In genomic region chr11:48837310-48838180, GRCm38 (mm10) we compare ENCODE assay signal across 8 mouse cellular contexts. TPM values are rescaled to one million over a fixed set of nuclear protein-coding genes. Genes with fewer than 3 reads are reported as not detected.
A peak's percentile ranks its signal among the peaks of the same experiment; 100 is the strongest.
DNase-seq lines count a peak whose midpoint lies in the region; ATAC-seq and TF ChIP-seq lines count a peak whose summit lies in the region.

No protein-coding gene starts in this region.

- TF ChIP-seq CTCF in gastrocnemius, adult 2 months (IDR thresholded peaks at IDR 0.05): no peak

- peak overlapping the region; percentile 98 for H3K27ac ChIP-seq in gastrocnemius, adult 2 months
- H3K27ac ChIP-seq in hindbrain, embryonic 14.5 days: peak overlapping the region; percentile 55
- H3K27ac ChIP-seq in limb, embryonic 11.5 days (replicated peaks; ENCODE audit: low read depth, low read length): no peak overlapping the region
- H3K27ac ChIP-seq in midbrain, embryonic 10.5 days (replicated peaks): peak overlapping the region; percentile 74

- H3K9ac ChIP-seq in hindbrain, embryonic 14.5 days: peak overlapping the region; percentile 71
- peak overlapping the region; percentile 2 for H3K9ac ChIP-seq in limb, embryonic 11.5 days (ENCODE audit: low read length)

- H3K36me3 ChIP-seq in hindbrain, embryonic 14.5 days (replicated peaks; ENCODE audit: control insufficient read depth, insufficient read depth): no peaks in the 10 kb centered on the region
- H3K36me3 ChIP-seq in limb, embryonic 11.5 days (ENCODE audit: control insufficient read depth, insufficient read depth, low read length): no peaks in the 10 kb centered on the region
- no peaks in the 10 kb centered on the region for H3K36me3 ChIP-seq in midbrain, embryonic 10.5 days

- 0 out of 2 replicates have a peak, but pooled peaks cover 9% of the 10 kb centered on the region for H3K27me3 ChIP-seq in hindbrain, embryonic 14.5 days (ENCODE audit: control insufficient read depth, insufficient read depth, low read length)
- peaks cover 5% of the 10 kb centered on the region for H3K27me3 ChIP-seq in limb, embryonic 11.5 days (ENCODE audit: control insufficient read depth, insufficient read depth, low read length)
- H3K27me3 ChIP-seq in midbrain, embryonic 10.5 days (ENCODE audit: low read depth, poor library complexity, severe bottlenecking): peaks cover 55% of the 10 kb centered on the region

- peak; percentile 66 for DNase-seq in T-cell, adult 2 months (ENCODE audit: low spot score)
- peak; percentile 77 to 82 for DNase-seq in cerebellum, postnatal 25 days
- DNase-seq in gastrocnemius, adult 2 months: peak; percentile 88
- peak; percentile 40 for DNase-seq in hindbrain, embryonic 14.5 days (ENCODE audit: low spot score)
- DNase-seq in limb, embryonic 11.5 days (ENCODE audit: low spot score): peak; percentile 65
- peak; percentile 66 for DNase-seq in midbrain, embryonic 10.5 days (ENCODE audit: low spot score)
- peak; percentile 68 for DNase-seq in skeletal muscle tissue, adult 2 months (ENCODE audit: low read depth, low spot score)
- DNase-seq in c-Kit-positive CD71-positive TER-119-positive erythroid progenitor cells, embryonic 14.5 days (ENCODE audit: low spot score): no peak

- H3K4me1 ChIP-seq in hindbrain, embryonic 14.5 days (replicated peaks; ENCODE audit: control insufficient read depth, insufficient read depth, low read length): peaks cover 8% of the 10 kb centered on the region; the same call in 1 of the 2 replicates
- no peaks in the 10 kb centered on the region for H3K4me1 ChIP-seq in limb, embryonic 11.5 days (ENCODE audit: control insufficient read depth, insufficient read depth, low read length)
- H3K4me1 ChIP-seq in midbrain, embryonic 10.5 days: peaks cover 31% of the 10 kb centered on the region

- H3K4me3 ChIP-seq in gastrocnemius, adult 2 months: peak overlapping the region; percentile 96
- peak overlapping the region; percentile 71 for H3K4me3 ChIP-seq in hindbrain, embryonic 14.5 days (replicated peaks; ENCODE audit: low read length)
- H3K4me3 ChIP-seq in limb, embryonic 11.5 days (ENCODE audit: low read depth, low read length): peak overlapping the region; percentile 91
- H3K4me3 ChIP-seq in midbrain, embryonic 10.5 days: peak overlapping the region; percentile 88

- no peaks in the 10 kb centered on the region for H3K9me3 ChIP-seq in hindbrain, embryonic 14.5 days (ENCODE audit: control insufficient read depth, low read length)
- H3K9me3 ChIP-seq in limb, embryonic 11.5 days (ENCODE audit: control insufficient read depth, low read length): no peaks in the 10 kb centered on the region
- no peaks in the 10 kb centered on the region for H3K9me3 ChIP-seq in midbrain, embryonic 10.5 days (replicated peaks)

- peak overlapping the region; percentile 75 for H3K4me2 ChIP-seq in hindbrain, embryonic 14.5 days (replicated peaks)
- H3K4me2 ChIP-seq in limb, embryonic 11.5 days (ENCODE audit: low read depth, severe bottlenecking): peak overlapping the region; percentile 95

- ATAC-seq in hindbrain, embryonic 14.5 days (ENCODE audit: low FRiP score): peak; percentile 25; the same call in 1 of the 2 replicates
- peak; percentile 11; the same call in 1 of the 2 replicates for ATAC-seq in limb, embryonic 11.5 days (ENCODE audit: insufficient number of reproducible peaks, low FRiP score, low TSS enrichment, low read depth)

- under 1% methylated on average over 77 of the region's 77 CpGs for WGBS in hindbrain, embryonic 14.5 days
- under 1% methylated on average over 73 of the region's 77 CpGs for WGBS in limb, embryonic 11.5 days
- WGBS in midbrain, embryonic 10.5 days: under 1% methylated on average over 77 of the region's 77 CpGs

- intact Hi-C loops in gastrocnemius, adult 2 months (cut with DNase I): loop anchor here (2.0 kb wide), 1 partner anchor 15 kb away; no protein-coding TSS in a partner anchor

RNA-seq across cellular contexts. Expression of gene Gm12184, which starts 11.1 kb away (rescaled TPM):
- total RNA-seq in gastrocnemius, adult 2 months (2021): 1 to 10 TPM; 1.5 to 2.2 TPM
- 1.6 and 2.4 TPM in 2 replicates for polyA plus RNA-seq in hindbrain, embryonic 14.5 days (2014; fragmentation: Nextera tagmentation; extraction: Ambion mirVana)
- 9.4 and 13.5 TPM in 2 replicates for polyA plus RNA-seq in limb, embryonic 11.5 days (2014; fragmentation: Nextera tagmentation; extraction: Ambion mirVana)
- 2.1 and 3.2 TPM in 2 replicates for polyA plus RNA-seq in midbrain, embryonic 10.5 days (2016; fragmentation: Nextera tagmentation; extraction: Ambion mirVana)

RNA-seq across cellular contexts. Expression of gene Trim7, which starts 11.6 kb away (rescaled TPM):
- total RNA-seq in gastrocnemius, adult 2 months (2021): 10 to 100 TPM; 25.9 to 51.8 TPM
- polyA plus RNA-seq in hindbrain, embryonic 14.5 days (2014; fragmentation: Nextera tagmentation; extraction: Ambion mirVana): 1.7 and 2.5 TPM in 2 replicates
- polyA plus RNA-seq in limb, embryonic 11.5 days (2014; fragmentation: Nextera tagmentation; extraction: Ambion mirVana): 0.25 and 0.41 TPM in 2 replicates
- polyA plus RNA-seq in midbrain, embryonic 10.5 days (2016; fragmentation: Nextera tagmentation; extraction: Ambion mirVana): 0.32 and 0.99 TPM in 2 replicates

RNA-seq across cellular contexts. Expression of gene Trim41, which starts 20.4 kb away (rescaled TPM):
- 10 to 100 TPM; 19.9 to 23.6 TPM for total RNA-seq in gastrocnemius, adult 2 months (2021)
- polyA plus RNA-seq in hindbrain, embryonic 14.5 days (2014; fragmentation: Nextera tagmentation; extraction: Ambion mirVana): 4.6 and 5.6 TPM in 2 replicates
- polyA plus RNA-seq in limb, embryonic 11.5 days (2014; fragmentation: Nextera tagmentation; extraction: Ambion mirVana): 5.7 TPM in 2 replicates
- 4.7 and 5.3 TPM in 2 replicates for polyA plus RNA-seq in midbrain, embryonic 10.5 days (2016; fragmentation: Nextera tagmentation; extraction: Ambion mirVana)

RNA-seq across cellular contexts. Expression of gene Irgm1, which starts 33.9 kb away (rescaled TPM):
- total RNA-seq in gastrocnemius, adult 2 months (2021): 10 to 100 TPM; 13.5 to 14.4 TPM
- 4.0 and 4.2 TPM in 2 replicates for polyA plus RNA-seq in hindbrain, embryonic 14.5 days (2014; fragmentation: Nextera tagmentation; extraction: Ambion mirVana)
- polyA plus RNA-seq in limb, embryonic 11.5 days (2014; fragmentation: Nextera tagmentation; extraction: Ambion mirVana): 1.1 and 1.7 TPM in 2 replicates
- 1.2 and 1.6 TPM in 2 replicates for polyA plus RNA-seq in midbrain, embryonic 10.5 days (2016; fragmentation: Nextera tagmentation; extraction: Ambion mirVana)

RNA-seq across cellular contexts. Expression of gene Rack1, which starts 37.4 kb away (rescaled TPM):
- 100 to 1,000 TPM; 383 to 424 TPM for total RNA-seq in gastrocnemius, adult 2 months (2021)
- 418 and 454 TPM in 2 replicates for polyA plus RNA-seq in hindbrain, embryonic 14.5 days (2014; fragmentation: Nextera tagmentation; extraction: Ambion mirVana)
- polyA plus RNA-seq in limb, embryonic 11.5 days (2014; fragmentation: Nextera tagmentation; extraction: Ambion mirVana): 805 and 864 TPM in 2 replicates
- 659 and 788 TPM in 2 replicates for polyA plus RNA-seq in midbrain, embryonic 10.5 days (2016; fragmentation: Nextera tagmentation; extraction: Ambion mirVana)
